In genomic region chr9:15302881-15303280, GRCm38 (mm10) we compare ENCODE assay signal across 30 mouse cellular contexts. TPM values are rescaled to one million over a fixed set of nuclear protein-coding genes. Genes with fewer than 3 reads are reported as not detected.
DNase-seq lines count a peak whose midpoint lies in the region; ATAC-seq and TF ChIP-seq lines count a peak whose summit lies in the region.
"Had no signal": no experiment of that assay in that cellular context is flagged by ENCODE, and none has a peak within 500 bp of the region (broad histone marks: within the 10 kb centered on the region; RNA-seq: fewer than 3 reads in every experiment).

No protein-coding gene starts in this region.

- DNase-seq in adrenal gland, adult 2 months: peak; percentile 58
- no peak for DNase-seq in adrenal gland, postnatal 4 days (ENCODE audit: low spot score in 2 of 2)
- peak; percentile 32 to 46 for DNase-seq in adrenal gland, postnatal 36 days
- DNase-seq in kidney, postnatal 0 days (ENCODE audit: low spot score): no peak
- DNase-seq in yolk sac, embryonic 10.5 days (ENCODE audit: low spot score): no peak
- DNase-seq in forebrain, postnatal 0 days: no peak
- no peak for DNase-seq in embryo, embryonic 10 days (ENCODE audit: low spot score)
- DNase-seq: cerebellum, adult 11 months; cerebellum, postnatal 10 days; gastrocnemius, adult 2 months; left cerebral cortex, postnatal 4 days; liver, postnatal 0 days; right cerebral cortex, adult 18-20 months; right cerebral cortex, postnatal 4 days; thymus, postnatal 36 days had no signal

- TF ChIP-seq EP300 in ES-Bruce4 (IDR thresholded peaks at IDR 0.05; ENCODE audit: insufficient read depth, low read depth, low read length): no peak

- H3K27ac ChIP-seq in ES-Bruce4 (ENCODE audit: insufficient read depth, low read length): 0 out of 2 replicates have a peak overlapping the region, but pooled peaks have one; percentile 17
- H3K27ac ChIP-seq in kidney, postnatal 0 days: peak overlapping the region; percentile 57; the same call in 1 of the 2 replicates
- H3K27ac ChIP-seq in forebrain, postnatal 0 days (ENCODE audit: low read depth, low read length): no peak overlapping the region
- H3K27ac ChIP-seq: forebrain, embryonic 10.5 days; gastrocnemius, adult 2 months; hindbrain, embryonic 15.5 days; left cerebral cortex, adult 2 months; limb, embryonic 15.5 days; macrophage; midbrain, embryonic 10.5 days; stomach, embryonic 15.5 days had no signal

- TF ChIP-seq POLR2A in ES-Bruce4 (IDR thresholded peaks at IDR 0.05; ENCODE audit: insufficient read depth, low read length): no peak

- H3K36me3 ChIP-seq in ES-Bruce4 (ENCODE audit: control insufficient read depth, insufficient read depth, low read length, poor library complexity, severe bottlenecking): peaks cover 12% of the 10 kb centered on the region
- H3K36me3 ChIP-seq in kidney, postnatal 0 days (ENCODE audit: insufficient read depth, low read length): no peaks in the 10 kb centered on the region
- H3K36me3 ChIP-seq in forebrain, postnatal 0 days (ENCODE audit: insufficient read depth): no peaks in the 10 kb centered on the region
- H3K36me3 ChIP-seq: hindbrain, embryonic 15.5 days; limb, embryonic 15.5 days had no signal

- 81% methylated on average over 2 of the region's 2 CpGs for WGBS in kidney, postnatal 0 days
- 75% methylated on average over 2 of the region's 2 CpGs for WGBS in forebrain, postnatal 0 days

- H3K4me3 ChIP-seq in ES-Bruce4 (ENCODE audit: low read depth, low read length): no peak overlapping the region
- no peak overlapping the region for H3K4me3 ChIP-seq in kidney, postnatal 0 days (replicated peaks; ENCODE audit: low read depth, low read length)
- H3K4me3 ChIP-seq in forebrain, postnatal 0 days (ENCODE audit: low read depth, low read length): no peak overlapping the region
- H3K4me3 ChIP-seq: forebrain, embryonic 10.5 days; gastrocnemius, adult 2 months; hindbrain, embryonic 15.5 days; left cerebral cortex, adult 2 months; limb, embryonic 15.5 days; midbrain, embryonic 10.5 days; stomach, embryonic 15.5 days had no signal

- H3K9ac ChIP-seq in ES-Bruce4 (ENCODE audit: low read depth, poor library complexity, severe bottlenecking): no peak overlapping the region
- no peak overlapping the region for H3K9ac ChIP-seq in kidney, postnatal 0 days (ENCODE audit: low read depth, low read length)
- H3K9ac ChIP-seq in forebrain, postnatal 0 days: no peak overlapping the region
- H3K9ac ChIP-seq: hindbrain, embryonic 15.5 days; limb, embryonic 15.5 days; liver, postnatal 0 days; stomach, embryonic 15.5 days had no signal

- ATAC-seq in kidney, postnatal 0 days (replicated peaks; ENCODE audit: low FRiP score, low read depth): peak; percentile 36; the same call in 1 of the 2 replicates
- no peak for ATAC-seq in forebrain, postnatal 0 days
- ATAC-seq: activated CD4-positive, CD25-positive, alpha-beta regulatory T cell, adult 4 months; CD4-positive, CD25-positive, alpha-beta regulatory T cell, adult 4 months; liver, postnatal 0 days; lung, postnatal 0 days; midbrain, embryonic 16.5 days; Patski had no signal

- H3K4me2 ChIP-seq in kidney, postnatal 0 days (ENCODE audit: low read length): no peak overlapping the region
- no peak overlapping the region for H3K4me2 ChIP-seq in forebrain, postnatal 0 days (ENCODE audit: low read depth)
- H3K4me2 ChIP-seq: heart, embryonic 11.5 days; hindbrain, embryonic 15.5 days; limb, embryonic 15.5 days; stomach, embryonic 15.5 days had no signal

- H3K9me3 ChIP-seq in ES-Bruce4 (replicated peaks; ENCODE audit: control insufficient read depth, insufficient read depth, low read length, poor library complexity, severe bottlenecking): no peaks in the 10 kb centered on the region
- H3K9me3 ChIP-seq in kidney, postnatal 0 days (replicated peaks; ENCODE audit: low read length): no peaks in the 10 kb centered on the region
- no peaks in the 10 kb centered on the region for H3K9me3 ChIP-seq in forebrain, postnatal 0 days (ENCODE audit: low read length)
- H3K9me3 ChIP-seq: forebrain, embryonic 10.5 days; G1E; hindbrain, embryonic 15.5 days; limb, embryonic 15.5 days; midbrain, embryonic 10.5 days; stomach, embryonic 15.5 days had no signal

- TF ChIP-seq CTCF in ES-Bruce4 (IDR thresholded peaks at IDR 0.05; ENCODE audit: low read depth, low read length): no peak
- TF ChIP-seq CTCF in kidney, postnatal 0 days (IDR thresholded peaks at IDR 0.05; ENCODE audit: low read depth): no peak
- TF ChIP-seq CTCF in forebrain, postnatal 0 days (IDR thresholded peaks at IDR 0.05; ENCODE audit: low read depth): no peak

- no peaks in the 10 kb centered on the region for H3K4me1 ChIP-seq in ES-Bruce4 (ENCODE audit: control insufficient read depth, insufficient read depth, low read length)
- H3K4me1 ChIP-seq in kidney, postnatal 0 days (replicated peaks; ENCODE audit: insufficient read depth, low read length): 0 out of 2 replicates have a peak, but pooled peaks cover 8% of the 10 kb centered on the region
- H3K4me1 ChIP-seq in forebrain, postnatal 0 days (ENCODE audit: insufficient read depth): peaks cover 9% of the 10 kb centered on the region

- no peaks in the 10 kb centered on the region for H3K27me3 ChIP-seq in ES-Bruce4 (ENCODE audit: control insufficient read depth, insufficient read depth, low read length, poor library complexity, severe bottlenecking)
- no peaks in the 10 kb centered on the region for H3K27me3 ChIP-seq in kidney, postnatal 0 days (ENCODE audit: insufficient read depth, low read length)
- no peaks in the 10 kb centered on the region for H3K27me3 ChIP-seq in forebrain, postnatal 0 days (ENCODE audit: insufficient read depth, low read length)
- H3K27me3 ChIP-seq: hindbrain, embryonic 15.5 days; limb, embryonic 15.5 days; Patski; stomach, embryonic 15.5 days had no signal

RNA-seq across cellular contexts. Expression of gene Taf1d, which starts 3.1 kb away (rescaled TPM):
- total RNA-seq in adrenal gland, adult 2 months (2021): 100 to 1,000 TPM in 1 of 2 experiments, 10 to 100 TPM in 1; 76.4 to 128 TPM
- polyA plus RNA-seq in adrenal gland, adult 2 months (2012; rRNA removed): 2.7 and 3.0 TPM in 2 replicates
- total RNA-seq in adrenal gland, postnatal 4 days (2021): 100 to 1,000 TPM; 121 to 148 TPM
- polyA plus RNA-seq in ES-Bruce4 (2011; ENCODE audit: insufficient read depth, insufficient read length, low read depth, missing spikeins): 363 and 401 TPM in 2 replicates
- total RNA-seq in adrenal gland, postnatal 36 days (2021): 10 to 100 TPM; 87.9 to 98.6 TPM
- 66.9 and 72.6 TPM in 2 replicates for polyA plus RNA-seq in kidney, postnatal 0 days (2015; fragmentation: Nextera tagmentation; extraction: Ambion mirVana)
- 80.7 and 96.7 TPM in 2 replicates for total RNA-seq in forebrain, postnatal 0 days (2014; rRNA removed)
- 43.6 and 48.2 TPM in 2 replicates for polyA plus RNA-seq in forebrain, postnatal 0 days (2015; fragmentation: Nextera tagmentation; extraction: Ambion mirVana)

RNA-seq across cellular contexts. Expression of gene 4931406C07Rik, which starts 3.4 kb away (rescaled TPM):
- total RNA-seq in adrenal gland, adult 2 months (2021): 100 to 1,000 TPM; 124 to 126 TPM
- 9.8 and 10.6 TPM in 2 replicates for polyA plus RNA-seq in adrenal gland, adult 2 months (2012; rRNA removed)
- 10 to 100 TPM; 68.9 to 71.8 TPM for total RNA-seq in adrenal gland, postnatal 4 days (2021)
- 24.9 and 26.6 TPM in 2 replicates for polyA plus RNA-seq in ES-Bruce4 (2011; ENCODE audit: insufficient read depth, insufficient read length, low read depth, missing spikeins)
- 100 to 1,000 TPM in 1 of 2 experiments, 10 to 100 TPM in 1; 99.2 to 104 TPM for total RNA-seq in adrenal gland, postnatal 36 days (2021)
- 55.2 and 58.6 TPM in 2 replicates for polyA plus RNA-seq in kidney, postnatal 0 days (2015; fragmentation: Nextera tagmentation; extraction: Ambion mirVana)
- total RNA-seq in forebrain, postnatal 0 days (2014; rRNA removed): 10.8 and 12.9 TPM in 2 replicates
- polyA plus RNA-seq in forebrain, postnatal 0 days (2015; fragmentation: Nextera tagmentation; extraction: Ambion mirVana): 8.1 and 12.5 TPM in 2 replicates

RNA-seq across cellular contexts. Expression of gene Med17, which starts 23.1 kb away (rescaled TPM):
- total RNA-seq in adrenal gland, adult 2 months (2021): 10 to 100 TPM; 27.4 to 34.8 TPM
- polyA plus RNA-seq in adrenal gland, adult 2 months (2012; rRNA removed): 31.9 and 32.2 TPM in 2 replicates
- total RNA-seq in adrenal gland, postnatal 4 days (2021): 10 to 100 TPM; 46.9 to 51.3 TPM
- polyA plus RNA-seq in ES-Bruce4 (2011; ENCODE audit: insufficient read depth, insufficient read length, low read depth, missing spikeins): 89.6 and 109 TPM in 2 replicates
- total RNA-seq in adrenal gland, postnatal 36 days (2021): 10 to 100 TPM; 32.4 to 34.5 TPM
- polyA plus RNA-seq in kidney, postnatal 0 days (2015; fragmentation: Nextera tagmentation; extraction: Ambion mirVana): 30.9 and 36.2 TPM in 2 replicates
- 30.7 and 30.9 TPM in 2 replicates for total RNA-seq in forebrain, postnatal 0 days (2014; rRNA removed)
- 17.9 and 23.3 TPM in 2 replicates for polyA plus RNA-seq in forebrain, postnatal 0 days (2015; fragmentation: Nextera tagmentation; extraction: Ambion mirVana)

RNA-seq across cellular contexts. Expression of gene Cep295, which starts 54.7 kb away (rescaled TPM):
- 10 to 100 TPM in 1 of 2 experiments, 1 to 10 TPM in 1; 9.2 to 13.8 TPM for total RNA-seq in adrenal gland, adult 2 months (2021)
- polyA plus RNA-seq in adrenal gland, adult 2 months (2012; rRNA removed): 0.82 and 1.1 TPM in 2 replicates
- 10 to 100 TPM; 25.5 to 27.4 TPM for total RNA-seq in adrenal gland, postnatal 4 days (2021)
- 68.5 and 76.7 TPM in 2 replicates for polyA plus RNA-seq in ES-Bruce4 (2011; ENCODE audit: insufficient read depth, insufficient read length, low read depth, missing spikeins)
- total RNA-seq in adrenal gland, postnatal 36 days (2021): 10 to 100 TPM; 11.4 to 12.3 TPM
- polyA plus RNA-seq in kidney, postnatal 0 days (2015; fragmentation: Nextera tagmentation; extraction: Ambion mirVana): 7.4 and 8.7 TPM in 2 replicates
- 27.7 and 45.7 TPM in 2 replicates for total RNA-seq in forebrain, postnatal 0 days (2014; rRNA removed)
- polyA plus RNA-seq in forebrain, postnatal 0 days (2015; fragmentation: Nextera tagmentation; extraction: Ambion mirVana): 7.4 and 8.7 TPM in 2 replicates

Comparison
In these comparisons a context has a peak if more than half of its experiments do, and no peak if none do; other contexts are left out.
1. DNase-seq: peak in adrenal gland, adult 2 months (single experiment) and adrenal gland, postnatal 36 days (2 of 2); none in adrenal gland, postnatal 4 days (0 of 2), kidney, postnatal 0 days (single experiment), yolk sac, embryonic 10.5 days (single experiment), forebrain, postnatal 0 days (single experiment) and embryo, embryonic 10 days (single experiment).